Mouse (Mus musculus): ENCODE measurements around the gene Hao1. TPM values are rescaled to one million over a fixed set of nuclear protein-coding genes. Genes with fewer than 3 reads are reported as not detected.

The Hao1 gene
- total and polyA plus RNA-seq, 3 experiments: not detected

GRCm38 (mm10) chr2:134527419-134528114 is 26.6 kb downstream of the Hao1 start:
- Histone ChIP-seq H3K4me1 (ENCODE audit: insufficient read depth, low read depth, low read length) (no peaks in the 10 kb centered on the region), H3K4me3 (ENCODE audit: low read depth, low read length) (no peak overlapping the region), H3K9me3 (replicated peaks) (0 out of 2 replicates have a peak, but pooled peaks cover 3% of the 10 kb centered on the region), H3K27me3 (ENCODE audit: insufficient read depth, low read length) (no peaks in the 10 kb centered on the region), H3K36me3 (replicated peaks) (no peaks in the 10 kb centered on the region)
- ATAC-seq (ENCODE audit: extremely low read depth, insufficient number of reproducible peaks, low FRiP score, poor library complexity, severe bottlenecking) (no peak), DNase-seq (ENCODE audit: low spot score) (no peak)
- TF ChIP-seq GATA1 (IDR thresholded peaks at IDR 0.05; ENCODE audit: borderline replicate concordance, low read length) (no peak), POLR2AphosphoS5 (IDR thresholded peaks at IDR 0.05; ENCODE audit: insufficient replicate concordance, low read depth, low read length) (no peak), TAL1 (conservative IDR thresholded peaks at IDR 0.05; ENCODE audit: low read depth, low read length) (no peak), GATA2 (IDR thresholded peaks at IDR 0.05; ENCODE audit: borderline replicate concordance, low read depth, low read length) (no peak), CTCF (IDR thresholded peaks at IDR 0.05; ENCODE audit: low read depth, low read length) (no peak)

- H3K4me1 ChIP-seq (ENCODE audit: insufficient read depth, low read depth, low read length): no peaks in the 10 kb centered on the region
- no peaks in the 10 kb centered on the region for H3K27me3 ChIP-seq (ENCODE audit: insufficient read depth, low read length)
- DNase-seq (ENCODE audit: low spot score) (no peak), ATAC-seq (ENCODE audit: extremely low read depth, insufficient number of reproducible peaks, low FRiP score, poor library complexity, severe bottlenecking) (no peak)
- no peaks in the 10 kb centered on the region for H3K9me3 ChIP-seq (replicated peaks)
- H3K36me3 ChIP-seq (replicated peaks): no peaks in the 10 kb centered on the region
- no peak overlapping the region for H3K4me3 ChIP-seq (ENCODE audit: low read depth, low read length)
- TF ChIP-seq CTCF (IDR thresholded peaks at IDR 0.05; ENCODE audit: low read depth, low read length) (no peak), GATA1 (IDR thresholded peaks at IDR 0.05; ENCODE audit: borderline replicate concordance, low read length) (no peak), TAL1 (conservative IDR thresholded peaks at IDR 0.05; ENCODE audit: low read depth, low read length) (no peak), POLR2AphosphoS5 (IDR thresholded peaks at IDR 0.05; ENCODE audit: insufficient replicate concordance, low read depth, low read length) (no peak), GATA2 (IDR thresholded peaks at IDR 0.05; ENCODE audit: borderline replicate concordance, low read depth, low read length) (no peak)
These were observed 36.1 kb downstream of the Hao1 start for GRCm38 (mm10) chr2:134518042-134518441.

- DNase-seq (ENCODE audit: low spot score) (no peak), ATAC-seq (ENCODE audit: extremely low read depth, insufficient number of reproducible peaks, low FRiP score, poor library complexity, severe bottlenecking) (no peak)
- H3K4me3 ChIP-seq (ENCODE audit: low read depth, low read length): no peak overlapping the region
- H3K27me3 ChIP-seq (ENCODE audit: insufficient read depth, low read length): no peaks in the 10 kb centered on the region
- no peak for TF ChIP-seq TAL1 (conservative IDR thresholded peaks at IDR 0.05; ENCODE audit: low read depth, low read length)
- no peak for TF ChIP-seq POLR2AphosphoS5 (IDR thresholded peaks at IDR 0.05; ENCODE audit: insufficient replicate concordance, low read depth, low read length)
- no peak for TF ChIP-seq GATA2 (IDR thresholded peaks at IDR 0.05; ENCODE audit: borderline replicate concordance, low read depth, low read length)
- no peak for TF ChIP-seq CTCF (IDR thresholded peaks at IDR 0.05; ENCODE audit: low read depth, low read length)
- TF ChIP-seq GATA1 (IDR thresholded peaks at IDR 0.05; ENCODE audit: borderline replicate concordance, low read length): no peak
- no peaks in the 10 kb centered on the region for H3K9me3 ChIP-seq (replicated peaks)
- H3K36me3 ChIP-seq (replicated peaks): no peaks in the 10 kb centered on the region
- no peaks in the 10 kb centered on the region for H3K4me1 ChIP-seq (ENCODE audit: insufficient read depth, low read depth, low read length)
These were observed 54.4 kb downstream of the Hao1 start for GRCm38 (mm10) chr2:134499777-134500176.

GRCm38 (mm10) chr2:134498450-134498849 is 55.7 kb downstream of the Hao1 start:
- Histone ChIP-seq H3K4me3 (ENCODE audit: low read depth, low read length) (no peak overlapping the region), H3K9me3 (replicated peaks) (no peaks in the 10 kb centered on the region), H3K27me3 (ENCODE audit: insufficient read depth, low read length) (no peaks in the 10 kb centered on the region), H3K4me1 (ENCODE audit: insufficient read depth, low read depth, low read length) (no peaks in the 10 kb centered on the region), H3K36me3 (replicated peaks) (no peaks in the 10 kb centered on the region)
- no peak for DNase-seq (ENCODE audit: low spot score)
- no peak for ATAC-seq (ENCODE audit: extremely low read depth, insufficient number of reproducible peaks, low FRiP score, poor library complexity, severe bottlenecking)
- TF ChIP-seq POLR2AphosphoS5 (IDR thresholded peaks at IDR 0.05; ENCODE audit: insufficient replicate concordance, low read depth, low read length) (no peak), GATA2 (IDR thresholded peaks at IDR 0.05; ENCODE audit: borderline replicate concordance, low read depth, low read length) (no peak), CTCF (IDR thresholded peaks at IDR 0.05; ENCODE audit: low read depth, low read length) (no peak), GATA1 (IDR thresholded peaks at IDR 0.05; ENCODE audit: borderline replicate concordance, low read length) (no peak), TAL1 (conservative IDR thresholded peaks at IDR 0.05; ENCODE audit: low read depth, low read length) (no peak)

- no peaks in the 10 kb centered on the region for H3K9me3 ChIP-seq (replicated peaks)
- ATAC-seq (ENCODE audit: extremely low read depth, insufficient number of reproducible peaks, low FRiP score, poor library complexity, severe bottlenecking) (no peak), DNase-seq (ENCODE audit: low spot score) (no peak)
- no peak overlapping the region for H3K4me3 ChIP-seq (ENCODE audit: low read depth, low read length)
- no peaks in the 10 kb centered on the region for H3K27me3 ChIP-seq (ENCODE audit: insufficient read depth, low read length)
- no peaks in the 10 kb centered on the region for H3K36me3 ChIP-seq (replicated peaks)
- TF ChIP-seq POLR2AphosphoS5 (IDR thresholded peaks at IDR 0.05; ENCODE audit: insufficient replicate concordance, low read depth, low read length) (no peak), CTCF (IDR thresholded peaks at IDR 0.05; ENCODE audit: low read depth, low read length) (no peak), TAL1 (conservative IDR thresholded peaks at IDR 0.05; ENCODE audit: low read depth, low read length) (no peak), GATA1 (IDR thresholded peaks at IDR 0.05; ENCODE audit: borderline replicate concordance, low read length) (no peak), GATA2 (IDR thresholded peaks at IDR 0.05; ENCODE audit: borderline replicate concordance, low read depth, low read length) (no peak)
- H3K4me1 ChIP-seq (ENCODE audit: insufficient read depth, low read depth, low read length): no peaks in the 10 kb centered on the region
These were observed 65.5 kb downstream of the Hao1 start for GRCm38 (mm10) chr2:134488671-134489070.

- DNase-seq (ENCODE audit: low spot score): no peak
- ATAC-seq (ENCODE audit: extremely low read depth, insufficient number of reproducible peaks, low FRiP score, poor library complexity, severe bottlenecking): no peak
- Histone ChIP-seq H3K4me3 (ENCODE audit: low read depth, low read length) (no peak overlapping the region), H3K36me3 (replicated peaks) (no peaks in the 10 kb centered on the region), H3K4me1 (ENCODE audit: insufficient read depth, low read depth, low read length) (no peaks in the 10 kb centered on the region), H3K9me3 (replicated peaks) (no peaks in the 10 kb centered on the region), H3K27me3 (ENCODE audit: insufficient read depth, low read length) (no peaks in the 10 kb centered on the region)
- TF ChIP-seq CTCF (IDR thresholded peaks at IDR 0.05; ENCODE audit: low read depth, low read length) (no peak), GATA2 (IDR thresholded peaks at IDR 0.05; ENCODE audit: borderline replicate concordance, low read depth, low read length) (no peak), TAL1 (conservative IDR thresholded peaks at IDR 0.05; ENCODE audit: low read depth, low read length) (no peak), POLR2AphosphoS5 (IDR thresholded peaks at IDR 0.05; ENCODE audit: insufficient replicate concordance, low read depth, low read length) (no peak), GATA1 (IDR thresholded peaks at IDR 0.05; ENCODE audit: borderline replicate concordance, low read length) (no peak)
These were observed 67.9 kb downstream of the Hao1 start for GRCm38 (mm10) chr2:134486055-134486834.

Measured in G1E (cell line).